Mouse (Mus musculus): Measurements from ENCODE around the gene Rcan1.
A peak's percentile ranks its signal among the peaks of the same experiment; 100 is the strongest.

Rcan1 gene

GRCm38 (mm10) chr16:92397745-92398573 lies 72.7 kb downstream of the Rcan1 start:
- DNase-seq = no peak

DNA sequence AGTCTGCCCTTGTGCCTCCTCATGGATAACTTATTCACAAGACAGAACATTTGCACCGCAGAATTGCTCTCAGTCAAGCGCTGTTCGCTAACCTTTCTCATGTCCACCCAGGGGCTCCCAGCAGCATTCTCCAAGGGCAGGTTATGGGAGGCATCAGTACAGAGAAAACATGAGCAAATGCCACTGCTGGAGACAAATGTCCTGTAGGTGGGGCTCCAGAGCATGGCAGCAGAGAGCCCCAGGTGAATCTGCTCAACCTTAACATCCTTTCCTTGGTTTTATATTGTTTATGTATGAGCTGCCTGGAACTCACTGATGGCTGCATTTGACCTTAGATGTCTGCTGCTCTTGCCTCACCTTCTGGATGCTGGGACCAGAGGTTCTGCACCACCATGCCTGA lies 76.9 kb downstream of the Rcan1 start:
- DNase-seq = no peak

DNA sequence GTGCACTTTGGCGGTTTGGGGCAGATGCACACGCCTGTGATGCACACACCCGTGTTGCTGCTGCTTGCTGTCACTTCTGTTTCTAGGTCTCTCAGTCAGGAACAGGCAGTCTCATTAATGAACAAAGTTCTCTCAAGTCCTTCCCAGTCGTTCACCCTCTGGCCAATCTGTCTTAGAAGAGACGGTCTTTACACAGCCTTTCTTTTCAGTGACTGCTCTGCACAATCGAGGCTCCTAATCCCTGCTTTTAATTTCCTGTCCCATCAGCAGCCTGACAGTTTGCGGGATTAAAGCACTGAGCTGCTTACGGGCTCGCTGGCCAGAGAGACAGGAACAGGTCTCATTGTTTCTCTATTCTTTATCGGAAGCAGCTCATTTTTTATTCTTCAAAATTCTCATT lies 83.0 kb downstream of the Rcan1 start:
- DNase-seq = no peak

DNA sequence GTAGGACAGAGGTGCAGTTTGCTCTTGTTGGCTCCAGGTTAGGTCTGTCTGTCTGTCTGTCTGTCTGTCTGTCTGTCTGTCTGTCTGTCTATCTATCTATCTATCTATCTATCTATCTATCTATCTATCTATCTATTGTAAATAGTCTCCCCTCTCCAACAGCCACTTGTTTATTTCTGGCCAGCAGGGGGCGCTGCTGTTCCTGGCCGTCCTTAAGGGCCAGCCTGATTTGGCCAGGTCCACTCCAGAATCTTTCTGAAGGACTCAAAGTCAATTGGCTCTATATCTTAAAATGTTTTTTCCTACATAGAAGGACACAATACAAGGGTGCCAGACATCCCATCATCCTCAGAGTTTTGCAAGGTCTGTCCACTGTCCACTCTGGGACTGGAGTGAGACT lies 85.6 kb downstream of the Rcan1 start:
- peak; percentile 59 for DNase-seq

- DNase-seq = no peak
Measured at GRCm38 (mm10) chr16:92383412-92383811, 87.3 kb downstream of the Rcan1 start.

GRCm38 (mm10) chr16:92382508-92382907 lies 88.2 kb downstream of the Rcan1 start:
- DNase-seq = no peak

DNA sequence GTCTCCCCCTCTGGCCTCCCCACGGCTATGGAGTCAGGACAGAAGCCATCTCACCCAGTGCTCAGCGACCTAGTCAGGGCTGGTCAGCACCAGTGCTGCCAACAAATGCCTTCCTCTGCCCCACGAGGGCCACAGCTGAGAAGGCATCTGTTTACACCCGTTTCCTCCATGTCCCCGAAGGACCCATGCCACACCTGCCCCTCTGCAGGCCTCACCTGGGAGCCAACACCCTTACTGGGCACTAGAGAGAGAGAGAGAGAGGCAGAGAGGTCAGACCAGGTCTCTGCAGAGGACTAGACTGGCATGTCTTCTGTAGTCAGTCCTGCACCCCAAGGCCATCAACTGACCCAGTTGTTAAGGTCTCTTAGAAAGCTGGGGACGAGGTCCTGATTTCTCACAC lies 89.6 kb downstream of the Rcan1 start:
- no peak for DNase-seq

- DNase-seq = no peak
Measured at GRCm38 (mm10) chr16:92376976-92377375, 93.7 kb downstream of the Rcan1 start.

DNA sequence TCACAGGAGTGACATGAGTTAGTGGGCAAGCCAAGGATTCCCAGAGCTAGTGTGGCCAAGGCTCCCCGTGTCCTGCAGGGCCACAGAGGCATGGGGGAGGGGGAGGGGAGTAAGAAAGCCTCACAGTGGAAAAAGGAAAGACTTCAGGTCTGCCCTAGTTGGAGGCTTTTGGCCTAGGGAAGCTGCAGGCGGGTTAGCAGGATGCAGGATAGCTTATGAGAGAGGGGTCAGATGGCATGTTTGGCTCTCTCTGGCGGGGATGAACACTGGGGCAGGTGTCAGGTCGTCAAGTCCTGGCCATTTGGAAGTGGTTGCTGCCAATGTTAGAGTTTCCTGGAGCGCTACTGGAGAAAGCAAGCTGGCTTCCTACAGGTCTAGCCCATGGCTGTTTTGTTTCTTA lies 99.0 kb downstream of the Rcan1 start:
- peak; percentile 63 for DNase-seq

- DNase-seq = no peak
Measured at GRCm38 (mm10) chr16:92369260-92369659, 101.4 kb downstream of the Rcan1 start.

- DNase-seq = no peak
Measured at GRCm38 (mm10) chr16:92365477-92365876, 105.2 kb downstream of the Rcan1 start.

GRCm38 (mm10) chr16:92360711-92361110 lies 110.0 kb downstream of the Rcan1 start:
- no peak for DNase-seq

- no peak for DNase-seq
Measured at GRCm38 (mm10) chr16:92359229-92359628, 111.4 kb downstream of the Rcan1 start, which contains the start of gene Kcne1. Gene Kcne1 (minus strand): TSS chr16:92359468.

- no peak for DNase-seq
Measured at GRCm38 (mm10) chr16:92358734-92359133, 111.9 kb downstream of the Rcan1 start.

DNA sequence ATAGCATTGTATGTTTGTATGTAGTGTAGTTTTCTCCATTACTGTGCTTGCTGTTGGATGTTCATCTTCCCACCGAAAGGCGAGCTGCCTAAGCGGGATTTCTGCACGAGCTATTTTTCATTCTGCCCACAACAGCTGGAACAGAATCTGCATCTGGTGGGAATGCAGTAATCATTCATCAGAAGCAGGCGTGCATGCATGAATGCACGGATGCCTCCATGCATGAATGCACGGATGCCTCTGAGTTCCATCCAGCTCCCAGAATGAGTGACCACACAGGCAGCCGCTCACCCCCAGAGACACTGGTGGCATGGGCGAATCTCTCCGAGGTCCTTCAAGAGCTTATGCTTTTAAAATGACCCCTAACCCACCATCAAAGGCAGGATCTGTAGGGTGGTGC lies 113.1 kb downstream of the Rcan1 start:
- DNase-seq = no peak

DNA sequence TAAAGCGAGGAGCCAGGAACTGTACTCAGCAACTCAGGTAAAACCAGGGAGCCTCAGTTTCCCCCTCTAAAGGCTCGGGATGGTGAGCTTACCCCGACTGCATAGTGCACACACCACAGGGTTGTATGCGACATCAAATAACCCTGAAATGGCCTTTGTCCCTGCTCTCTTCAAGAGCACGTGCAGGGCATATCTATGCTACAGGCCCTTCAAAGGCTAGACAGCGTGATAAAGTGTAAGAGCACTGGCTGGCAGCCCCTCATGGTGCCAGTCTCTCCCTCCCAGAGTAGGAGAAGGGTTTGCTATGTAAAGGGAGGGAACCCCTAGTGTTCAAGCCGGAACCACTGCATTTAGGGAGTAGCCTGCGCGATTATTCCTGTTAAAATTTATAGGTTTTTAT lies 113.6 kb downstream of the Rcan1 start:
- no peak for DNase-seq

GRCm38 (mm10) chr16:92355982-92356381 lies 114.7 kb downstream of the Rcan1 start:
- DNase-seq = no peak

- DNase-seq = no peak
Measured at GRCm38 (mm10) chr16:92355366-92355765, 115.3 kb downstream of the Rcan1 start.

DNA sequence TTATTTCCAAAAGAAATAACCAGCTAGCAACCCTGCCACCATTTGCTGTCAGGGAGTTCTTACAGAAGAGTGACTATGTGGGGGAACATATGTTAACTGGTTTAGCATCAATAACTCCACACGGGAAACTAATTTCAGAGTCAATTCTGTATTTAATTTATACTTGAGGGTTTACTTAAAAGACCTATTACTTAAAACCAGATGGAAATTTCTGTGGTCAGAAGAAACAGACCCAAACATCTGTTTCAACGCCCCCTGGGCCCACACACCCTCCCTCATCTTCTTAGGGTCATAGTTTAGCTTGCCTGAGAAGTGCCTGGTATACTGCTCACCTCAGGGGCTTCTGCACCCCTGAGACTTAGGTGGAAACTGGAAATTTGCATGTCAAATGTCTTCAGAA lies 116.8 kb downstream of the Rcan1 start:
- DNase-seq = no peak

- no peak for DNase-seq
Measured at GRCm38 (mm10) chr16:92353295-92353694, 117.4 kb downstream of the Rcan1 start.

DNA sequence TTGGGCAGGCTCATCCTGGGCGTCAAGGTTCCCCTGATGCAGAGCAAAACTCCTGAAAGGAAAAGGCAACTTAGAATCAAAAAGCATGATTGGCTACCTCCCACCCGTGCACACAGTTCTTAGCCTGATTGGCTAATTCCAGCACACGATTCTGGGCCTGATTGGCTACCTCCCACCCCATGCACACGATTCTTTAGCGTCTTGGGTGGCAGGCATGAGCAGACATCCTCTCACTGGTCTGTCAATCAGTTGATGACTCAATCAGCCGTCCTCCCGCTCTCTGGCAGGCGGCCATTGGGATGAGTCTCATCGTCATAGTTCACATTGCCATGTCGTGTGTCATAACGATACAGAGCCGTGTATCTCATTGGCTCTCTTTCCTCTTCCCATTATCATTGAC lies 121.7 kb downstream of the Rcan1 start:
- DNase-seq = peak; percentile 44

DNA sequence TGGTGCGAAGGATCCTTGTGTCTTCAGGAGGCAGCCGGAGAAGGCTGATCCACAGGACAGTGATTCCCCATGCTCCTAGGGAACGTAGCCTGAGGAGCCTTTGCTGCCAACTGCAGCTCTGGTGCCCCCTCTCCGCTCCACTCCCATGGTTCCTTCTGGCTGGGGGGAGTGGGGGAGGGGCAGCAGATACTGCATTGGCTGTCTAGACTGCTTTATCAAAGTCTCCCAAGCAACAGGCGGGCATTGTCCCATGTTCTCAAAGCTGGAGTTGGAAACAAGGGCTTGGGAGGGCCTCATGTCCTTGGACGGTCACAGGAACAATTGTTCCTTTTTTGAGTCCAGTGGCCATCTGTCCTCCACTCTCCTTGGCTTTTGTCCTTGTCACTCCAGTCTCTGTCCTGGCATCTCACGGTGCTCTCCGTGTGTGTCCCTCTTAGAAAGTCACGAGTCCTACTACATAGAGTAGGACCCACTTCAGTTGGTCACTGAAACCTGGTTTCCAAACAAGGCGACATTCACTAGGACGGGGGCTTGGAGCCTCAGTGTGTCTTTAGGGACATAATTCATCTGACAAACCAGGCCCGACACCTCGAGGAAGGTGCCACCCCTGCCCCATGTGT lies 124.3 kb downstream of the Rcan1 start:
- no peak for DNase-seq

GRCm38 (mm10) chr16:92345177-92345576 lies 125.5 kb downstream of the Rcan1 start:
- DNase-seq = no peak

Measured in cerebellum, adult 9-10 months (tissue).